Mouse (Mus musculus): ENCODE measurements at regions not wholly inside any gene's neighbourhood (a gene's known extent, or its start where the extent isn't known, plus 50 kb on each side); places are given as distances from the start of the nearest gene placed in this dataset.

DNA sequence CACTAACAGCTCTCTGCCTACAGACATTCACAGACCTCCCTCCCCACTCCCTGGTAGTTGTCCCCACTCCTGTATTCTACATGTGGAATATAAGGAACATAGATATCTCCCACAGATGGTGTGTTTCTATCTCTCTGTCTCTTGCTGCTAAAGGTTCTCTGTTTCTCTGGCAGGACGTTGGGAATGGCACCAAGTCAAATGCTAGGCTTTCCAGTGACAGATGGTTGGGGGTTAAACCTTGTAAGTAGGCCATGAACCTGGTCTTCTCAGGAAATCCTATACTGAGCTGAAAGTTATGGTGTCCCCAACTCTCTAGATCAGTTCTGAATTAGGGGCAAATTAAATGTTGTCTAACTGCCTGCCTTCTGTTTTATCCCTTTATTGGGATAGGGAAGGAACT is 448.0 kb downstream of the Dnajb9 start:
- no peak overlapping the region for H3K27ac ChIP-seq
- no peaks in the 10 kb centered on the region for H3K27me3 ChIP-seq (ENCODE audit: control insufficient read depth, insufficient read depth, low read length)
- DNase-seq: no peak
- intact Hi-C loops (cut with DNase I): no loop called here
- H3K36me3 ChIP-seq (ENCODE audit: control insufficient read depth, insufficient read depth, low read length): no peaks in the 10 kb centered on the region
- WGBS: 33% methylated on average over 1 of the region's 1 CpGs
- H3K9ac ChIP-seq (ENCODE audit: low read depth, low read length): no peak overlapping the region
- H3K79me2 ChIP-seq (replicated peaks; ENCODE audit: control insufficient read depth, insufficient read depth, low read length): no peaks in the 10 kb centered on the region
- no peak overlapping the region for H3K4me3 ChIP-seq
- TF ChIP-seq CTCF (IDR thresholded peaks at IDR 0.05) (no peak), EP300 (IDR thresholded peaks at IDR 0.05; ENCODE audit: insufficient read depth, low read depth, low read length) (no peak), POLR2A (IDR thresholded peaks at IDR 0.05; ENCODE audit: insufficient read depth, low read depth, low read length) (no peak)
- H3K4me1 ChIP-seq (ENCODE audit: control insufficient read depth, insufficient read depth, low read length): no peaks in the 10 kb centered on the region

Measured in heart, adult 2 months (tissue).